Mouse (Mus musculus): ENCODE measurements at regions not wholly inside any gene's neighbourhood (a gene's known extent, or its start where the extent isn't known, plus 50 kb on each side); places are given as distances from the start of the nearest gene placed in this dataset.

DNA sequence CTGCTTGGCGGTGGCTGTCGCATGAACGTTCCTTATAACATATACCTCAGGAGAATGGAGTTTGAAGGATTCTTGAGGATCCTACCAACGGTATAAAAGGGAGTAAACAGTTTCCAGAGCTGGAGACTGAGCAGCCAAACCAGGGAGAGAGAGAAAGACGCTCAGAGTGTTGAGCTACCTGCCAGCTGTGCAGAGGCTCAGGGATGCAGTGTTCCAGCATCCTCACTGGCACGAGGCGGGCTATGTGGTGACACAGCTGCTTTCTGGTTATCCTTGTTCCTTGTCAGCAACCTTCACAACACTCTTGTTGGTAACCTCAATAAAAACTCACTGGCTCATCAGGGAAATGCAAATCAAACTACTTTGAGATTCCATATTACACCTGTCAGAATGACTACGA, 84.1 kb upstream of the Armc2 start:
- TF ChIP-seq CTCF (IDR thresholded peaks at IDR 0.05; ENCODE audit: control insufficient read depth, insufficient read depth, low read length) (no peak), POLR2A (IDR thresholded peaks at IDR 0.05; ENCODE audit: borderline replicate concordance, control insufficient read depth, low read depth, low read length) (no peak)
